Mouse (Mus musculus): ENCODE measurements around the gene Ubl7. TPM values are rescaled to one million over a fixed set of nuclear protein-coding genes. Genes with fewer than 3 reads are reported as not detected.

Gene Ubl7
- polyA plus RNA-seq, 1 experiment = 62.0 TPM

DNA sequence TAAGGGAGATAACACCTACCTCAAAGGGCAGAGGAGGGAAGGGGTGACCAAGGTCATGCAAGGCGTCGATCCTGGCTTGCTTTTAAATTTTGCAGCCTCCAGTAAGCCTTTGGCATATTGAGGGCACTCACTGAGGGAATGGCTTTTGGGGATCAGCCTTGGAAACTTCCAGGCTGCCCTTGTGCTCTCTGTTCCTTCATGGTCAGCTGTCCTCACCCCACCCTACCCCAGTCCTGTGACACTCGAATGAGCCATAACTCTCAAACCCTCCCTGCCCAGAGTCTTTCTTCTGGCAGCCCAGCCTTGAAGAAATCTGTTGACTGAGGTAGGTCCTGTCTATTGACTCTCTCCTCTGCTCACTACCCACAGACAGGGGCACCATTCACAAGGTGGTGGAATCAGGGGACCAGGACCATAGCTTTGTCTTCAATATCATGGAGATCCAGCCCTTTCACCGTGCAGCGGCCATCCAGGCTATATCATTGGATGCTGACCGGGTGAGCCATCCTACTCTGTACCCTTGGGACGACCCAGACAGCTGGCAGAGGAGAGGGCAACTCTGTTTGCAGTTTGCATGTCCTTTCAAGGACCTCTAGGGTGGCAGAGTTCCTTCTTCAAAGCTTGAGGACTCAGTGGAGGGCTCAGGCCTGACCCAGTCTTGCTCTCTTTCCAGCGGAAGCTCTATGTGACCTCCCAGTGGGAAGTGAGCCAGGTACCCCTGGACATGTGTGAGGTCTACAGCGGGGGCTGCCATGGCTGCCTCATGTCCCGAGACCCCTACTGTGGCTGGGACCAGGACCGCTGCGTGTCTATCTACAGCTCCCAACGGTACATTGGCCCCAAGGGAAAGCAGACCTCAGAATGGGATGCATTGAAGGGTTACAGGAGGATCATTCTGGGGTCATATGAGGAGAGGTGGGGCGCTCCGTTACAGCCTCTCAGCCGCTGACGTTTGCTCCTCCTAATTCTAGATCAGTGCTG, 49.4 kb downstream of the Ubl7 start:
- no peak overlapping the region for H3K4me2 ChIP-seq (ENCODE audit: low read depth)

DNA sequence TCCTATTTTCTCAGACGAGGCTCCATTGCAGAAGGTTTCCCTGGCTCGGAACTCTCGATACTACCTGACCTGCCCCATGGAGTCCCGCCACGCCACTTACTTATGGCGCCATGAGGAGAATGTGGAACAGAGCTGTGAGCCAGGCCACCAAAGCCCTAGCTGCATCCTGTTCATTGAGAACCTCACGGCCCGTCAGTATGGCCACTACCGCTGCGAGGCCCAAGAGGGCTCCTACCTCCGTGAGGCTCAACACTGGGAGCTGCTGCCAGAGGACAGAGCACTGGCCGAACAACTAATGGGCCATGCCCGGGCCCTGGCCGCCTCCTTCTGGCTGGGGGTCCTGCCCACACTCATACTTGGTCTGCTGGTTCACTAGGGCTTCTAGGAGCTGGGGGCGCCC, 50.4 kb downstream of the Ubl7 start:
- Histone ChIP-seq H3K4me2 (ENCODE audit: low read depth) (no peak overlapping the region), H3K4me3 (no peak overlapping the region), H3ac (ENCODE audit: control insufficient read depth, insufficient read length) (no peak overlapping the region), H3K36me3 (ENCODE audit: control insufficient read depth, insufficient read depth) (peaks cover 10% of the 10 kb centered on the region), H3K79me2 (ENCODE audit: control insufficient read depth, insufficient read depth) (no peaks in the 10 kb centered on the region), H3K27me3 (ENCODE audit: control insufficient read depth, insufficient read depth, insufficient read length) (no peaks in the 10 kb centered on the region)
- TF ChIP-seq POLR2AphosphoS2 (IDR thresholded peaks at IDR 0.05; ENCODE audit: insufficient read length, low read depth) (no peak), MAX (IDR thresholded peaks at IDR 0.05; ENCODE audit: low read depth) (no peak), REST (IDR thresholded peaks at IDR 0.05; ENCODE audit: insufficient read depth, insufficient read length) (no peak), E2F4 (IDR thresholded peaks at IDR 0.05; ENCODE audit: insufficient read depth) (no peak), USF1 (IDR thresholded peaks at IDR 0.05; ENCODE audit: low read depth) (no peak), POLR2A (IDR thresholded peaks at IDR 0.05; ENCODE audit: insufficient read length, low read depth) (no peak), MYOD1 (IDR thresholded peaks at IDR 0.05; ENCODE audit: control insufficient read depth in 1 of 3, insufficient read length in 2 of 3, low read depth in 2 of 3) (no peak), TCF3 (IDR thresholded peaks at IDR 0.05; ENCODE audit: insufficient read length, low read depth) (no peak), SRF (IDR thresholded peaks at IDR 0.05; ENCODE audit: control insufficient read depth, insufficient read length, low read depth) (no peak), MYOG (IDR thresholded peaks at IDR 0.05; ENCODE audit: control insufficient read depth in 1 of 3, insufficient read depth in 1 of 3, insufficient read length in 2 of 3, low read depth in 2 of 3) (no peak), CEBPB (IDR thresholded peaks at IDR 0.05; ENCODE audit: insufficient read depth, poor library complexity, severe bottlenecking) (no peak), TCF12 (IDR thresholded peaks at IDR 0.05; ENCODE audit: insufficient read depth, poor library complexity, severe bottlenecking) (no peak)

More for the DNA sequence above, 49.4 kb downstream of the Ubl7 start:
- Histone ChIP-seq H3K4me3 (no peak overlapping the region), H3K36me3 (ENCODE audit: control insufficient read depth, insufficient read depth) (peaks cover 10% of the 10 kb centered on the region), H3ac (ENCODE audit: control insufficient read depth, insufficient read length) (no peak overlapping the region), H3K79me2 (ENCODE audit: control insufficient read depth, insufficient read depth) (peaks cover 4% of the 10 kb centered on the region), H3K27me3 (ENCODE audit: control insufficient read depth, insufficient read depth, insufficient read length) (no peaks in the 10 kb centered on the region)
- TF ChIP-seq POLR2A (IDR thresholded peaks at IDR 0.05; ENCODE audit: insufficient read length, low read depth) (no peak), SRF (IDR thresholded peaks at IDR 0.05; ENCODE audit: control insufficient read depth, insufficient read length, low read depth) (no peak), MAX (IDR thresholded peaks at IDR 0.05; ENCODE audit: low read depth) (no peak), TCF12 (IDR thresholded peaks at IDR 0.05; ENCODE audit: insufficient read depth, poor library complexity, severe bottlenecking) (no peak), E2F4 (IDR thresholded peaks at IDR 0.05; ENCODE audit: insufficient read depth) (no peak), TCF3 (IDR thresholded peaks at IDR 0.05; ENCODE audit: insufficient read length, low read depth) (no peak), POLR2AphosphoS2 (IDR thresholded peaks at IDR 0.05; ENCODE audit: insufficient read length, low read depth) (no peak), USF1 (IDR thresholded peaks at IDR 0.05; ENCODE audit: low read depth) (no peak), MYOD1 (IDR thresholded peaks at IDR 0.05; ENCODE audit: control insufficient read depth in 1 of 3, insufficient read length in 2 of 3, low read depth in 2 of 3) (no peak), REST (IDR thresholded peaks at IDR 0.05; ENCODE audit: insufficient read depth, insufficient read length) (no peak), MYOG (IDR thresholded peaks at IDR 0.05; ENCODE audit: control insufficient read depth in 1 of 3, insufficient read depth in 1 of 3, insufficient read length in 2 of 3, low read depth in 2 of 3) (no peak), CEBPB (IDR thresholded peaks at IDR 0.05; ENCODE audit: insufficient read depth, poor library complexity, severe bottlenecking) (no peak)

DNA sequence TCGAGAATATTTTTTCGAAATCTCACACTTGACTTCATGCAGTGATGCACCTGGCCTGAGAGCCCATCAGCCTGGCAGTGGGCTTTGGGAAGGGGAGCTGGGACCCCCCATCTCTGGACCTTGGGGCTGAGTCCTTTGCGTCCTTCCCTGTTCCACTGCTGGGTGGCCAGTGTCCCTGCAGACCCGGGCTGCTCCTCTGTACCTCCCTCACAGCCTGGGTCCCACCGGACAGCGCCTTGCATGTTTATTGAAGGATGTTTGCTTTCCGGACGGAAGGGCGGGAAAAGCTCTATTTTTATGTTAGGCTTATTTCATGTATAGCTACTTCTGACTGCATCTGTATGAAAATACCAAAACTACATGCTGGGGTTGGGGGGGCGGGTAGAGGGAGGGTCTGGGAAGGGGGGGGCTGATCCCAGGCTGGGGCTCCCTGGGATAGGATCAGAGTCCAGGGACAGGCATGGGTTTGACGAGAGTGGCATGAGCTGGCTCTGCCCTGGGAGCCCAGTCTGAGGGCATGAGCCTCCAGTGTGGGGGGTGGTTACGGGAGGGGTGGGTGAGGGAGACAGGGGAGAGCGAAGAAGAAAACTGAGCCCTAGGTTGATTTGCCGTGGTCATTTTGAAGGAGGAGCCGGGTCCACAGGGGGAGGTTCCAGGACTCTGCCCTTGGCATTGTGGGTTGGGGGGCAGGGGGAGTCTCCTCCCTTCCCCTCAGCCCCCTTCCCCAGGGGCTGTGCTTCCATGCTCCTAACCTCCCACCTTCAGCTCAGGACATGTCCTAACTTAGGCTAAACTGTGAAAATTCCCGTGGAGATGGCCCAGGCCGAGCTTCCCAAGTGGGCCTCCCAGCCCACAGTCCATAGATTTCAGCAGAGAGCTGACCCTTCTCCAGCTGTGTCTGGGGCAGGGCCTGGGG, 51.3 kb downstream of the Ubl7 start:
- Histone ChIP-seq H3K4me3 (no peak overlapping the region), H3K79me2 (ENCODE audit: control insufficient read depth, insufficient read depth) (no peaks in the 10 kb centered on the region), H3K36me3 (ENCODE audit: control insufficient read depth, insufficient read depth) (peaks cover 10% of the 10 kb centered on the region), H3ac (ENCODE audit: control insufficient read depth, insufficient read length) (no peak overlapping the region), H3K4me2 (ENCODE audit: low read depth) (no peak overlapping the region), H3K27me3 (ENCODE audit: control insufficient read depth, insufficient read depth, insufficient read length) (no peaks in the 10 kb centered on the region)
- no peak for TF ChIP-seq E2F4 (IDR thresholded peaks at IDR 0.05; ENCODE audit: insufficient read depth)
- no peak for TF ChIP-seq TCF3 (IDR thresholded peaks at IDR 0.05; ENCODE audit: insufficient read length, low read depth)
- TF ChIP-seq MAX (IDR thresholded peaks at IDR 0.05; ENCODE audit: low read depth) = no peak
- no peak for TF ChIP-seq USF1 (IDR thresholded peaks at IDR 0.05; ENCODE audit: low read depth)
- TF ChIP-seq MYOG (IDR thresholded peaks at IDR 0.05; ENCODE audit: control insufficient read depth in 1 of 3, insufficient read depth in 1 of 3, insufficient read length in 2 of 3, low read depth in 2 of 3) = no peak
- TF ChIP-seq POLR2AphosphoS2 (IDR thresholded peaks at IDR 0.05; ENCODE audit: insufficient read length, low read depth) = no peak
- no peak for TF ChIP-seq CEBPB (IDR thresholded peaks at IDR 0.05; ENCODE audit: insufficient read depth, poor library complexity, severe bottlenecking)
- no peak for TF ChIP-seq POLR2A (IDR thresholded peaks at IDR 0.05; ENCODE audit: insufficient read length, low read depth)
- no peak for TF ChIP-seq TCF12 (IDR thresholded peaks at IDR 0.05; ENCODE audit: insufficient read depth, poor library complexity, severe bottlenecking)
- TF ChIP-seq MYOD1 (IDR thresholded peaks at IDR 0.05; ENCODE audit: control insufficient read depth in 1 of 3, insufficient read length in 2 of 3, low read depth in 2 of 3) = no peak
- no peak for TF ChIP-seq REST (IDR thresholded peaks at IDR 0.05; ENCODE audit: insufficient read depth, insufficient read length)
- TF ChIP-seq SRF (IDR thresholded peaks at IDR 0.05; ENCODE audit: control insufficient read depth, insufficient read length, low read depth) = no peak
